Mouse (Mus musculus) embryonic facial prominence, embryonic 15.5 days (tissue): ENCODE measurements around the gene Dnajc3. TPM values are rescaled to one million over a fixed set of nuclear protein-coding genes. Genes with fewer than 3 reads are reported as not detected.

Experiments
- ATAC-seq: fragments of 200-750 bp; cut with Nextera tagmentation; 2 replicates; pipeline ENCODE4 v1.8.0; 2017; ENCODE audit warnings: low read depth, moderate TSS enrichment; ENCODE audit not compliant: insufficient number of reproducible peaks, low FRiP score, low TSS enrichment
- H3K27ac ChIP-seq: fragments of 300-500 bp; sonication (generic); replicated peaks from 2 replicates; pipeline ENCODE4 v1.5.1; 2015; ENCODE audit warnings: mild to moderate bottlenecking, inconsistent platforms
- H3K27me3 ChIP-seq: fragments of 300-500 bp; sonication (generic); 2 replicates; pipeline ENCODE4 v1.6.1; 2015; ENCODE audit warnings: inconsistent platforms
- H3K36me3 ChIP-seq: fragments of 300-500 bp; sonication (generic); 2 replicates; pipeline ENCODE4 v1.6.1; 2015; ENCODE audit warnings: mild to moderate bottlenecking, inconsistent platforms
- H3K4me1 ChIP-seq: fragments of 300-500 bp; sonication (generic); 2 replicates; pipeline ENCODE4 v1.6.1; 2015; ENCODE audit warnings: inconsistent platforms
- H3K4me2 ChIP-seq: fragments of 300-500 bp; sonication (generic); replicated peaks from 2 replicates; pipeline ENCODE4 v1.6.1; 2015; ENCODE audit warnings: mild to moderate bottlenecking, inconsistent platforms
- H3K4me3 ChIP-seq: fragments of 300-500 bp; sonication (generic); replicated peaks from 2 replicates; pipeline ENCODE4 v1.5.1; 2015; ENCODE audit warnings: mild to moderate bottlenecking, inconsistent platforms
- H3K9ac ChIP-seq: fragments of 300-500 bp; sonication (generic); 2 replicates; pipeline ENCODE4 v1.6.1; 2015; ENCODE audit warnings: inconsistent platforms
- H3K9me3 ChIP-seq: fragments of 300-500 bp; sonication (generic); replicated peaks from 2 replicates; pipeline ENCODE4 v1.6.1; 2016; ENCODE audit warnings: inconsistent platforms
- WGBS: fragments of 180-500 bp; shearing (Covaris S2); methylation state at CpG from one replicate; pipeline ENCODE4 v1.1.7; 2015; 5-methylcytosine and 5-hydroxymethylcytosine counted together
- polyA plus RNA-seq: library from polyadenylated mRNA; unstranded; fragments of >200 nt; fragmentation: Nextera tagmentation; extraction: Ambion mirVana; gene quantifications from 2 replicates; pipeline ENCODE4 v1.2.1, GENCODE M21; 2015

Gene Dnajc3
- polyA plus RNA-seq, 1 experiment from 2014 or later: 39.8 TPM

DNA sequence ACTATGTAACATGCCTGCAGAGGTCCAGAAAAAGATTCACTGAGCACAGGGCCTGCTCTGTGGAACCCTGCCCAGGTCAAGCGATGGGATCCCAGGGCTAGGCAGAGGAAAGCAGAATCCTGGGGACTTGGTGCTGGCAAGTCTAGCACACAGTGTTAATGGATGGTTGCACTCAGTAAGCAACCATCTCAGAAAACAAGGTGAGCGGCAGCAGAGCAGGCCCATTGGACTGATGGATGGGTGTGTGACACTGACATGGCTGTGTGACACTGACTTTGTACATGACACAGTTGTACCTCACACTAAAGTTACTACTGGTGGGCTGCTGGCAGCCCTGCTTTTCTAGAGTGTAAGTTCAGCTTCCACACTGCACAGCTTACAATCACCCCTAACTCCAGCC is 71.8 kb downstream of the Dnajc3 start:
- Histone ChIP-seq H3K4me1 (peaks cover 4% of the 10 kb centered on the region; the same call in 1 of the 2 replicates), H3K4me3 (no peak overlapping the region), H3K9me3 (no peaks in the 10 kb centered on the region), H3K9ac (no peak overlapping the region), H3K4me2 (no peak overlapping the region), H3K27me3 (no peaks in the 10 kb centered on the region), H3K36me3 (peaks cover 9% of the 10 kb centered on the region; the same call in 1 of the 2 replicates), H3K27ac (no peak overlapping the region)
- WGBS: 92% methylated on average over 2 of the region's 2 CpGs
- no peak for ATAC-seq

DNA sequence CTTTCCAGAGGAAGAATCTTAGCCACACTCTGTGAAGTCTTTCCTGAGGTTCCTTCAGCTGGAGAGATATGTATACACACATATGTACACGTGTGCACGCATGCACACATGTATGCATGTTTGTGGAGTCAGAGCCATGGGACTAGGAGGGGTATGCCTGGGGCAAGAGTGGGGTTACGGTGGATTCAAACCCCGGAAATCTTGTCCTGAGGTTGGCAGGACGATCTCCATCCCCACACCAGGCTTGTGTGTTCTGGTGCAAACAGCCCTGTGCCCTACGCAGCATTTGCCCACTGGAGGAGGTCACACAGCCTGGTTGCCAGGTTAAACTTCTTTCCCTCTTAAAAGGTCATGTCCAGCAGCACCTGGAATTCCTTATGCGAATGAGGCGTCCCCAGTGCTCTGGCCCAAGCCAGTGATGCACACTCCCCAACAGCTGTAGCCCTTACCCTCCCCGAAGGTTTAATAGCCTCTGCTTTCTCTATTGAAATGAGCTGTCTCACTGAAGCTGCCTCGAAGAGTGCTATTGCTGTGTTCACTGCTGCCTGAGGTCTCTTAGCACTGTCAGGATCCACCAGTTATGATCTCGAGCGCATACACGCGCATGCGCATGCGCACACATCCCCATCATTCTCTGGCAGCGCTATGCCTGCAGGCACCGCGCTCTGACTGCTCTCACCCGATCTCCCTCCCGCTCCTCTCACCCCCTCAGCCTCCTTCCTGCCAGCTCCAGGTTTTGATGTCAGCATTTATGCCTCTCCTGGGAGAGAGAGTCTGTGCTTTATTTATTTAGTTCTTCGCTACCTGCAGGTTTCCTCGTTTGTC is 75.0 kb downstream of the Dnajc3 start:
- Histone ChIP-seq H3K4me1 (peaks cover 4% of the 10 kb centered on the region; the same call in 1 of the 2 replicates), H3K27ac (no peak overlapping the region), H3K4me3 (no peak overlapping the region), H3K4me2 (0 out of 2 replicates have a peak overlapping the region, but pooled peaks have one; percentile 4), H3K27me3 (no peaks in the 10 kb centered on the region), H3K36me3 (peaks cover 9% of the 10 kb centered on the region; the same call in 1 of the 2 replicates), H3K9ac (no peak overlapping the region), H3K9me3 (no peaks in the 10 kb centered on the region)
- 62% methylated on average over 23 of the region's 23 CpGs for WGBS
- ATAC-seq: peak; percentile 75

DNA sequence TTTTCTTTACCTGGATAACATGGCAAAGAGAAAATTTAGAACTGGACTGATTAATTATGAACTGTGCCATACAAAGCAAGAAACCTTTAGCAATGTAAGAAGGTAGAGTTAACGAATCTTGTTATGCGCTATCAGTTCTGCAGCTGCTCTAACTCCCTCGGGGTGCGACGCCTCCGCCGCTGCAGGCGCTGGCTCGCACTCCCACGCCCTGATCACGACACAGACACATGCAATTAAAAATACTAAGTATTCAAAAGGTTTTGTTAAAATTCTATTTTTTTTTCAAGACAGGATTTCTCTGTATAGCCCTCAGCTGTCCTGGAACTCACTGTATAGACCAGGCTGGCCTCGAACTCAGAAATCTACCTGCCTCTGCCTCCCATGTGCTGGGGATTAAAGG is 75.8 kb downstream of the Dnajc3 start:
- Histone ChIP-seq H3K4me2 (no peak overlapping the region), H3K4me3 (no peak overlapping the region), H3K9ac (no peak overlapping the region), H3K36me3 (peaks cover 9% of the 10 kb centered on the region; the same call in 1 of the 2 replicates), H3K9me3 (no peaks in the 10 kb centered on the region), H3K4me1 (no peaks in the 10 kb centered on the region), H3K27ac (no peak overlapping the region), H3K27me3 (no peaks in the 10 kb centered on the region)
- WGBS: 72% methylated on average over 12 of the region's 12 CpGs
- ATAC-seq: no peak

DNA sequence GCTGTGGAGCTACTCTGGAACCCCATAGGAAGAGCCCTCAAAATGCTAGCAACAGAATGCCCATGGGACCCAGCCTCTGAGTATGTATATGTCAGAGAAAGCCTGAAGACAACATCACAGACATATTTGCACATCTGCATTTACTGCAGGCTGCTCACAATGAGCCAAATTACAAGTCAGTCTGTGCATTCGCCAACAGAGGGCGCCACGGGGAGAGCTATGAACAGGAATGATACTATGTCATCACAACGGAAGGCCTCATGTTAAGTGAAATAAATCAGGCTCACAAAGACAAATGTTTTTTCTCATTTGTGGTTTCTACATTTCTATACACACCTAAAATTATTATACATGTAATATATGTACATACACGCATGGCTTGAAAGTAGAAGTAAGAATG is 88.1 kb downstream of the Dnajc3 start:
- H3K27me3 ChIP-seq: no peaks in the 10 kb centered on the region
- peaks cover 12% of the 10 kb centered on the region; the same call in 1 of the 2 replicates for H3K36me3 ChIP-seq
- H3K4me1 ChIP-seq: no peaks in the 10 kb centered on the region
- no peak for ATAC-seq
- H3K27ac ChIP-seq: no peak overlapping the region
- no peaks in the 10 kb centered on the region for H3K9me3 ChIP-seq
- 68% methylated on average over 5 of the region's 5 CpGs for WGBS
- no peak overlapping the region for H3K4me2 ChIP-seq
- H3K9ac ChIP-seq: no peak overlapping the region
- no peak overlapping the region for H3K4me3 ChIP-seq

DNA sequence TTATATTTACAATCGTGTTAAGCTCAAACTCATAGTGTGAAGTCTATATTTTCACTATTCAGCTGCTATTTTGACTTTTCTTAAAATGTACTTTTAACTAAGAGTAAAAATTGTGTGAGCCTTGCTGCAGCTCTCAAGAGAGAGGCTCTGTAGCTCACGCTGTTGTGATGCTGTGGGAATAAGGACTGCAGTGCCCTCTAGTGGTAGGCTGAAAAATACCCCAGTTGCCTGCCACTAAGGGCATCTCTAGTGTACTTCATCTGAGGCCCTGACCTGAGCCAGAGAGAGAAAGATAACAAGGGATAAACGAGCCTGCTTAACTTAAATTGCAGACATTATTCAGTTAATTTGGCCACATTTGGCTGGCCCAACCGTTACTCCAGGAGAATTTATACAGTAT is 89.4 kb downstream of the Dnajc3 start:
- Histone ChIP-seq H3K4me3 (no peak overlapping the region), H3K4me1 (no peaks in the 10 kb centered on the region), H3K4me2 (no peak overlapping the region), H3K27ac (no peak overlapping the region), H3K9me3 (no peaks in the 10 kb centered on the region), H3K9ac (no peak overlapping the region), H3K27me3 (no peaks in the 10 kb centered on the region), H3K36me3 (peaks cover 9% of the 10 kb centered on the region; the same call in 1 of the 2 replicates)
- 0 out of 2 replicates have a peak, but pooled peaks have one; percentile 63 for ATAC-seq
- WGBS: 46% methylated on average over 4 of the region's 4 CpGs

DNA sequence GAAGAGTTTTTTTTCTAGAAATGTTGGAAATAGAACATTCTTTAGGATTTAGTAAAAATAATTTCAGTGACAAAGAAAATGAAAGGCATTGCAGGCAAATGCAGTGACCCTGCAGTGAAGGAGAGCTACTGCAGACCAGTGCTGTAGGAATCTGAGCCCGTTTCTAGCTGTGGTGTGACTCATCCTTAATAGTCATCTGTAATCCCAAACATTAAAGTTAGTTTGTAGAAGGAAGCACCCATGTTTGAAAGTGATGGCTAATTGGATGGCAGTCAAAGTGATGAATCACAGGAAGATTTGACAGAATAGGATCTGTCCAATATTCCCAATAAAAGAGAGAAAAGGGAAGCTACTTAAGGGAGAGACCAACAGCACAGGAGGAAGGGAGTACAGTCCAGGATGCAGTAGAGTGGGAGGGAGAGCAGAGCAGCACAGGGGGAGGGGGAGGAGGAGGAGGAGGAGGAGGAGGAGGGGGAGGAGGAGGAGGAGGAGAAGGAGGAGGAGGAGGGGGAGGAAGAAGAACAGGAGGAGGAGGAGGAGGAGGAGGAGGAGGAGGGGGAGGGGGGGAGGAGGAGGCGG is 90.0 kb downstream of the Dnajc3 start:
- H3K9me3 ChIP-seq: no peaks in the 10 kb centered on the region
- no peak overlapping the region for H3K4me3 ChIP-seq
- no peak overlapping the region for H3K4me2 ChIP-seq
- H3K36me3 ChIP-seq: peaks cover 9% of the 10 kb centered on the region; the same call in 1 of the 2 replicates
- no peaks in the 10 kb centered on the region for H3K27me3 ChIP-seq
- ATAC-seq: no peak
- 63% methylated on average over 2 of the region's 2 CpGs for WGBS
- no peak overlapping the region for H3K27ac ChIP-seq
- no peak overlapping the region for H3K9ac ChIP-seq
- H3K4me1 ChIP-seq: no peaks in the 10 kb centered on the region

Other genes with a start within 250 kb of the Dnajc3 start
- gene Abcc4, start 231.8 kb upstream of the Dnajc3 start, polyA plus RNA-seq: 3.2 and 4.3 TPM in 2 replicates
- gene Cldn10, start 150.1 kb upstream of the Dnajc3 start, polyA plus RNA-seq: 9.3 and 11.5 TPM in 2 replicates
- gene Dzip1, start 12.5 kb upstream of the Dnajc3 start, polyA plus RNA-seq: 22.1 and 24.0 TPM in 2 replicates
- gene Uggt2, start 161.5 kb downstream of the Dnajc3 start, polyA plus RNA-seq: 9.2 and 11.1 TPM in 2 replicates
- 0.19 and 0.32 TPM in 2 replicates for gene Hs6st3, start 200.4 kb downstream of the Dnajc3 start, polyA plus RNA-seq